Mouse (Mus musculus) 416B (cell line): Measurements from ENCODE around the gene Angptl7.

Source experiments
- DNase-seq: peaks from one replicate; pipeline ENCODE4 v3.0.0; 2011; ENCODE audit warnings: low read depth

The Angptl7 gene

GRCm38 (mm10) chr4:148495160-148495559, 5.1 kb downstream of the Angptl7 start:
- DNase-seq, result no peak

GRCm38 (mm10) chr4:148491448-148491847, 8.8 kb downstream of the Angptl7 start:
- DNase-seq, result no peak

- DNase-seq, result no peak
These were observed 9.8 kb downstream of the Angptl7 start for GRCm38 (mm10) chr4:148490502-148490901.

DNA sequence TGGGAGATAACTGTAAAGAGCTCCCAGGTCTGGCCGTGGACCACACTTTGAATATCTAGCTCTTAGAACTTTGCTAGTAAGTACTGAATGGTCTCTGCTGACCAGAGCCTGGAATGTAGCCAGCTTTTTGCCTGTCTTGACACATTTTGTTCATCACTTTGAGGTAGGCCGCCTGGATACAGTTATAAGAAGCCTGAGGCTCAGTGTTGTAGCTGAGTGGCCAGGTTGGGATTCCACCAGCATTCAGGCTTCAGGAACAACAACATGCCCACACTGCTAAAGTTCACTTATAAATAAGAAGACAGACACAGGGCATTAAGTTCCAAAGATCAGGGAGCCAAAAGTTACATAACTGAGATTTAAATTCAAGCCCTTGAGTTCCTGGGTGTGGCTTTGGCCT, 12.4 kb downstream of the Angptl7 start:
- no peak for DNase-seq

DNA sequence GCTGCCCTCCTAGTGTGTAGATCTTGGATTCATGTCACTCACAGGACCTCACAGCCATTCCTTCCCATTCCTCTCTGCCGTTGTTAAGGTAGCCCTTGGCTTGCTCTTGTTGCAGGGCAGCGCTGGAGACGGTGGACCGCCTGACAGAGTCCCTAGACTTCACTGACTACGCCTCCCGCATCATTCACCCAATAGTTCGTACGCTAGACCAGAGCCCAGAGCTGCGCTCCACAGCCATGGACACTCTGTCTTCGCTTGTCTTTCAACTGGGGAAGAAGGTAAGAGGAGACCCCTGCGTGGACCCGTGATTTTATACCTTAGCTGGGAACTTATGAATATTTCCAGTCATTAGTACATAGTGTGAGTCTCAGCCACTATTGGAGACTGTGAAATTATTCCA, 15.7 kb downstream of the Angptl7 start:
- DNase-seq, result no peak

DNA sequence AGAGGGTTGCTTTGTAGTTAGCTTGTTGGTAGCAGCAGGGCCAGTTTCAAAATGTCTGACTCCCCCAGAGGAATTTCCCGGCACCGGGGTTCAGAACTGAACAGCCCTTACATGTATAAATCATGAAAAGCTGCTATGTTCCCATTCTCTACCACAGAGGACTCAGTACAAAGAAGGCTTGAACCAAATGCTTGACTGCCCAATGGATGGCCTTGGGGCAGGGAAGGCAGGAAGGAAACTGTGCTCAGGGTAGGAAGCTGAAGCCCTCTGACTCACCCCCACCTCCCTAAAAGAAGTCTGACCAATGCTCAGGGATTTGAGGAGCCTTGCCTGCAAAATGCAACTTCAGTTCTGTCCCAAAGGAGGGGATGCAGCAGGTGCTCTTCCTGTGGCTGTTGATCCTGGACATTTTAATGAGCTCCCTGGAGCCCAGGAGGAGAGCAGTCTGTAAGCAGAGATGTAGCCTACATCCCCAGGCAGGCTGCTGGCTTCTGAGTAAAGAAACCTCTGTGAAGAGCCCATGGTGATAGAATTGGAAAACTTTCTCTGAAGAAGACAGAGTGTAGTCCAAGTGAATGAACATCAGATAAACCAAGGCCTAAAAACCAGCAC, 18.6 kb downstream of the Angptl7 start:
- peak; percentile 61 for DNase-seq

DNA sequence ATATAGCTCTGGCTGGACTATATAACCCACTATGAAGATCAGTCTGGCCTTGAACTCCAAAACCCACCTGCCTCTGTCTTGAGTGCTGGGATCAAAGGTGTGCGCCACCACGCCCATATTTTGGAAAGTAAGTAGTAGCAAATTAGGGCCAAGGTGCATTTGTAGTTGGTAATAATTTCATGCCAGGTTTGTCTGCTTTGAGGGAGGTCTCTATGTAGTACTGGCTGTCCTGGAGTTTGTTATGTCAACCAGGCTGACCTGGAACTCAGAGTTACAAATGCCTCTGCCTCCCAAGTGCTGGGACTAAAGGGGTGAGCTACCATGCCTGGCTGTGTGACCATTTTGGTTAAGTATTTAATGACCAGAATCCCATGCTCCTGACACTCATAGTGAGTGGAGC, 20.0 kb downstream of the Angptl7 start:
- no peak for DNase-seq

- no peak for DNase-seq
These were observed 26.8 kb downstream of the Angptl7 start for GRCm38 (mm10) chr4:148473496-148473895.

DNA sequence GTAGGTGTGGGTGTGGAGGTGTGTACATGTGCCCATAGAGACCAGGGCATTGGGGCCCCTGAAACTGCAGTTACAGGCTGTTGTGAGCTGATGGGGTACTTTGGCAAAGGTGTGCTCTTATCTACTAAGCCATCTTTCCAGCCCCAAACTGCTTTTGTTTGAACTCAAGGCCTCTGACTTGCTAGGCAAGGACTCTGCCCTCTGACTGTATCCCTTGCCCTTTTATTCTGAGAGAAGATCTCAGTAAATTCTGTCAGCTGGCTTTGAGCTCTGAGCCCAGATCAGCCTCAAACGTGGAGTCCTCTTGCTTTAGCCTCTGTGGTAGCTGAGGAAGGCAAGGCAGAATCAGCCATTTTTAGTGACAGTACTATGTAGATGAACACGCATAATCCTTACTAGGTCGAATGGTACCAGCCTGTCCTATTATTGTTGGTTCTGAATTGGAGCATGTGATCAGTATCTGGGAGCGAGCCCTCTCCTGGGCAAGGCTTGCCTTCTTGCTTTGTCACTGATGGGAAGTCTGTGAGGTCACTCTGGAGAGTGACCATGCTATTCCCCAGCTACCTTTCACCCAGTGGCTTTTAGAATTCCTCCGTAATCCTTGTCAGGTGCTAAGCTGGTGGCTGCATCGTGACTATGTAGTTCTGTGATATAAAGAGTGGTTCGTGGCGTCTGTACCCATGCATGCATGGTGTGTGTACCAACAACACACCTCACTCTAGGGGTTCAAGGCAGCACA, 27.7 kb downstream of the Angptl7 start:
- DNase-seq, result no peak

GRCm38 (mm10) chr4:148471363-148471806, 28.9 kb downstream of the Angptl7 start:
- no peak for DNase-seq

DNA sequence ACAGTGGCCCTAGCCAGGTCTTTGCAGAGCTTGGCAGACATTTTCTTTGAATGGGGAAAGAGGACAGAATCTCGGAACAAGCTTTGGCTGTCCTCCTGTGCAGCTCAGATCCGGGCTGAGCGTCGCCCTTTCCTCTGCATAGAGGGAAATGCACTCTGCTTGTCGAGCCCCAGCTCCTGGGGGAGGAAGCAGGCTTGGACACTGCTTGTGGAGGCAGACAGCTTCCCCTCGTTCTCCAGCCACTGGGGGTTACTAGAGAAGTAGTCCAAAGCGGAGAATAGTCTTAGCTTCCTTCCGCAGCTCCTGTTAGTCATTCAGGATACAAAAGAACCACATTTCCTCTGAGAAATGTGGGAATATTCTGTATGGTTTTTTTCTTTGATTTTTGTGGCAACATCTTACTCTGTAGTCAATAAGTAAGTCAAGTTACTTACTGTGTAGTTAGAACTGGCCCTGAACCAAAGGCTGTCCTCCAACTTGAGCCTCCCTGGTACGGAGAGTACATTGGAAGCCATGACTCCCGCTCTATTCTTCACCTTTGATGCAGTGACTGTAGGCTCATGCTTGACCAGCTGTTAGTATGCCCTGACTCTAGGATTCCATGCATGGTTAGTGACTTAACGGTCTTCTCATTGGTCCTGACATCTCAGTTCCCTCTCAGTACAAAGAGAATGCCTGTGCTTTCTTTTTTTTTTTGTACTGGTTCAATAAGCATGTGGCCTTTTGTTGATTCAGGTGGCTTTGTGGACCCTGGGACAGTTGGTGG, 30.6 kb downstream of the Angptl7 start:
- peak; percentile 12 for DNase-seq

DNA sequence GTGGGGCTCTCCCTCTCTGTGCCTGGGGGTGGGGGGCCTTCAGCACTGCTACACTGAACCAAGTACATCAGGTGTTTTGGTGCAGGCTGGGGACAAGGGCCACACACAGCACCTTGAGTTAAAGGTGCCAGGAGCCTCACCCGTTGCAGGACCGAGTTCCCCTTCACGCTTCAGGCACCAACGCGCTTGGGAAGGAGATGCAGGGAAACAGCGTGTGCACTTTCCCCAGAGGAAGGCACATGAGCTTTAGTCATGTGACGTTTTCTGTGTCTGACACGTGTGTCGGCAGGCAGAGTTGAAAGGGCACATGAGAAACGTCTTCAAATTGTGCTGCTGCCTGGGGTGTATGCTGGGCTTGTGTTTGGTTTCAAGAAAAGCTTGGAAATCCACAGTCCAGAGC, 31.9 kb downstream of the Angptl7 start:
- no peak for DNase-seq

DNA sequence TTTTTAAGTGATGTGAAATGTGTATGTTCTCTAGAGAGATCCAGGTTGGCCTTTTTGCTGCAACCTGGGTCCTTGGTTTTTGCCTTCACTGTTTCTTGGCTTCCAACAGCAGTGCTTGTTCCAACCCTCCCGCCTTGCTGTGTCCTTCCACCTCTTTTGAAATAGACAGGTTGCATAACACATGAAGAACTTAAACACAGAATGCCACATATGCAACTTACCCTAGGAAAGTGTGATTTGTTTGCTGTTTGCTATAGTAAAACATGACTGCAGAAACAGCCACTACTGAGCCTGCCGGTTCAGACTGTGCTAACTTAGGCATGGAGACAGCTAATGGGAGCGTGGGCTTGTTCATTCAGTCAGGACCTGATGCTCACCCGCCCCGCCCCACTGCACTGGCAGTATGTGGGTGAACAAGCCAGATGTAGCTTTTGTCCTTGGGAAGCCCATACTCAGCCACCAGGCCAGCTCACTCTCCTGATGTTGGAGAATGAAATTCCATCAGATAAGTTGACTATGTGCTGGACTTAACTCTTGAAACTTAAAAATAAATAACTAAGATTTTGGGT, 33.7 kb downstream of the Angptl7 start:
- DNase-seq, result peak; percentile 11

GRCm38 (mm10) chr4:148464869-148465268, 35.4 kb downstream of the Angptl7 start:
- DNase-seq, result no peak

DNA sequence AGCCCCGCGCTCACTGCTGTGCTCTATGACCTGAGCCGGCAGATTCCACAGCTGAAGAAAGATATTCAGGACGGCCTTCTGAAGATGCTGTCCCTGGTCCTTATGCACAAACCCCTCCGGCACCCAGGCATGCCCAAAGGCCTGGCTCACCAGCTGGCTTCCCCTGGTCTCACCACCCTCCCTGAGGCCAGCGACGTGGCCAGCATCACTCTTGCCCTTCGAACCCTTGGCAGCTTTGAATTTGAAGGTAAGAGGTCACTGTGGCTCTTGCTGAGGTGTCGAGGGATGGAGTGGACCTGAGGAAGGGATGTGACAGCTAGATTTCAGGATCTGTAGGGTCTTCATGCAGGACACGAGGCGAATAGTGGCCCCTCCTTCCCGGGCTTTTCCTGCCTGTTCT, 36.0 kb downstream of the Angptl7 start:
- no peak for DNase-seq

DNA sequence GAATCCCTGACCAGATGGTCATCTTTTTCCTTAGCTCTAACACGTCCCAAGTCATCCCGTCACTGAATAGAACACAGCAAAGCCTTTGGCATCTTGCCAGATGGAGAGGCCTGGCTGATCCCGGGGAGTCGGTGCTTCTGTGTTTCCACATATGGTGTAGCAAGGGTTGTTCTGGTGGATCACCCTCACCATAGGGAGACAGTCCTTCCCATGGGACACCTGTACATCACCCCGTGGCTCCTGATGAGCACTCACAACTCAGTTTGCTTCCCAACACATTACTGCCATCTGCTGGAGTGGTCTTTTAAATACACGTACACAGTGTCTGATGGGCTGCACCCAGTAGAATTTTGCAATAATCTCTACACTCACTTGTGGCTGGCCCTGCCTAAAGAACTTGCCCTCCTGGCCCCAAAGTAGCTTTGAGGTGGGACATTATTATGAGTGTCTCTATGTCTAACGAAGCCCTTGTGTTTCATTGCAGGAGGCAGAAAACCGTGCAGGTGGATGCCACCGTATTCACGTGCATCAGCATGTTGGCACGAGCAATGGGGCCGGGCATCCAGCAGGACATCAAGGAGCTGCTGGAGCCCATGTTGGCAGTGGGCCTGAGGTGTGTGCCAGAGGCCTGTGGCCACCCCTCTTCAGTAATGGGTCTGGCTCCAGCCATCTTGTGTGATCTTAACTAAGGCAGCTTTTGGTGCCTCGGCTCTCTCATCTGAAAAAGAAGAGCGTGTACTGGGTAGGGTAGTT, 36.9 kb downstream of the Angptl7 start:
- DNase-seq, result peak; percentile 62

DNA sequence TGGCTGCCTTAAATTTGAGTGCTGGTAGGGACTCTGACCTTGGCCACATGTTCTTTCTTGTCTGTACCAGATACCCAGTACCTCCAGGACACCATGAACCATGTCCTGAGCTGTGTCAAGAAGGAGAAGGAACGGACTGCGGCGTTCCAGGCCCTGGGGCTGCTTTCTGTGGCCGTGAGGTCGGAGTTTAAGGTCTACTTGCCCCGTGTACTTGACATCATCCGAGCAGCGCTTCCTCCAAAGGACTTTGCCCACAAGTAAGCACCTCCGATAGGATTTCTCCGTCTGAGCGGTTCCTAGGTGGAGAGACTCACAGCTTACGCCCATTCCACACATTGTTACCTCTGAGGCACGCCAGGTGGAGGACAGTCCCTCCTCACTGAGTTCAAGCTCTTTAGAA, 37.5 kb downstream of the Angptl7 start:
- DNase-seq, result no peak

- DNase-seq, result peak; percentile 33
These were observed 38.5 kb downstream of the Angptl7 start for GRCm38 (mm10) chr4:148461772-148462171.

DNA sequence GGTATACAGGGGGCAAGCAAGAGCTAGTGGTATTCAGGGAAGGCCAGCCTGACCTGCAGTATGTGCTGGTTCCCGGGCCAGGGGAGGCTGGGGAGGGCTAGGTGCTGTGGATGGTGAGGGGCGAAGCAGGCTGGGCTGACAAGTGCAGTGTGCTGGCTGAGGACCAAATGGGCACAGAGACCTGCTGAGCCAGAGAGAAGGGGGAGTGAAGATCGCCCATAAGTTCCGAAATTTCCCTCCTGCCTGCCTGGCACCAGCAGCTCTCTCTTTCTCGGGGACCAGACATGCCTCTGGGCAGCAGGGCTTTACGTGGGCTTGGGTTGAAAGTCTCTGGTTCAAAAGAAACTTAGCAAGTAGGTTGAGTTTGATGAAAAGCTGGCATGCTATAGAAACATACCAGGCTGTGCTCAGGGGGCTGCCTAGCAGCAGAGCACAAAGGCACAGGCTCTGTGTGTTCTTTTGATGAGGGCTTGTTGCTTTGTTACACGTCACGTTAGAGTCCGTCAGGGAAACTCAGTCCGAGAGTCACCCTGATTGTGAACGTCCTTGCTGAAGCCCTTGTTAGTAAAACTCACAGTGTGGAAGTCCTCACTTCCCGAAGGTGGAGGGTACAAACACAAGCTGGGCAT, 39.5 kb downstream of the Angptl7 start:
- DNase-seq, result no peak

DNA sequence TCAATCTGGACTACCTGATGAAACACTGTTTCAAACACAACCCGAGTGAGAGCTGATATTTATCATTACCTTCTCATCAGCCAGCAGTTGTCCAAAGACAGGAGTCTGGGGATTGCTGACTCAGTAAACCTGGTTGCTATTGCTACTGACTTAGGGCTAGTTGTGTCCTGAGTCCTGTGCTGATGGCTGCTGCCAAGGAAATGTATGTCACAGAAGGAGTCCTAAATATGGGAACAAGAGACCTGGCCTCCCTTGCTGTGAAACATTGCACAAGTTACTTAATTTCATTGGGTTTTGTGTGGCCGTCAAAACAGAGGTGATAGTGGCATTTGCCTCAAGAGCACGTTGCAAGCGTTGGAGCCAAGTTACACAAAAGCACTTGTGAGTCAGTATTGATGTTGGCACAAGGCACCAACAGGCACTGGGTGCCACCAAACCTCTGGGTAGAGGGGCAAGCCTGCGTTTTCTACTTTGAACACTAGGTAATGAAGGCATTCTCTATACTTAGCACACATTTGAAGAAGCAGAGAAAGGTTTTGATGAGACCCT, 44.7 kb downstream of the Angptl7 start:
- DNase-seq, result no peak

DNA sequence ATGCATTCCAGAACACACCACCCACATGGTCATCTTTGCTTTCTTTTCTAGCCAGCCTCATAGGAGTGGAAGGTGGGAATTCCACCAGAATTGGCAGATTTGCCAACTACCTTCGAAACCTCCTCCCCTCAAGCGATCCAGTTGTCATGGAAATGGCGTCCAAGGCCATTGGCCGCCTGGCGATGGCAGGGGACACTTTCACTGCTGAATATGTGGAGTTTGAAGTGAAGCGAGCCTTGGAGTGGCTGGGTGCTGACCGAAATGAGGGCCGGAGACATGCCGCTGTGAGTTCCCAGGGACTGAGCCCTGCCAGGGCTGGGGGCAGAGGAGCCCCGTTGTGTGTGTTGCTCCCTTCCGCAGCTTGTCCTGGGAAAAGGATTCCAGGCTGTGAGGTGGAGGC, 46.6 kb downstream of the Angptl7 start:
- no peak for DNase-seq
